Mouse (Mus musculus) lung, postnatal 0 days (tissue): ENCODE measurements at regions not wholly inside any gene's neighbourhood (a gene's known extent, or its start where the extent isn't known, plus 50 kb on each side); places are given as distances from the start of the nearest gene placed in this dataset.

Source experiments
- CTCF ChIP-seq: IDR thresholded peaks from 2 replicates; pipeline ENCODE4 v1.5.1; 2016; ENCODE audit warnings: antibody characterized with exemption, mild to moderate bottlenecking
- EP300 ChIP-seq: IDR thresholded peaks from 2 replicates; pipeline ENCODE4 v1.6.1; 2016; ENCODE audit warnings: antibody characterized with exemption, mild to moderate bottlenecking, control low read depth

DNA sequence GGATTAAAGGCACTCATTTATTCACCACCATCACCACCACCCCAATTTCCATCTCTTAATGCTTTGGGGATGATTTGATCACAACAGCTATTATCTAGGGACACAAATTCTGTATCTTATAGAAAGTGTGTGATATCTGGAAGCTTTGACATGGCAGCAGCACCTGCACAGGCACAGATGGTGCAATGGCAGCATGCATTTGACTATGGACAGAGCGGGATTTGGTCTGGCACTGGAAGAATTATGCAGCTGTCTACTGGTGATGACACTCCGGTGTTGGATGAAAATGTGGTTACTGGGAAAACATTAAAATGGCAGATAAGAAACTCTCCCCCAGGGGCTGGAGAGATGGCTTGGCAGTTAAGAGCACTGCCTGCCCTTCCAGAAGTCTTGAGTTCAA lies 403.7 kb upstream of the Nr5a2 start:
- TF ChIP-seq CTCF (no peak), EP300 (no peak)
